Mouse (Mus musculus): ENCODE data around the gene Echdc2. TPM values are rescaled to one million over a fixed set of nuclear protein-coding genes. Genes with fewer than 3 reads are reported as not detected.

The Echdc2 gene
- 22.1 and 23.4 TPM in 2 replicates for polyA plus RNA-seq (2015; fragmentation: Nextera tagmentation; extraction: Ambion mirVana)

DNA sequence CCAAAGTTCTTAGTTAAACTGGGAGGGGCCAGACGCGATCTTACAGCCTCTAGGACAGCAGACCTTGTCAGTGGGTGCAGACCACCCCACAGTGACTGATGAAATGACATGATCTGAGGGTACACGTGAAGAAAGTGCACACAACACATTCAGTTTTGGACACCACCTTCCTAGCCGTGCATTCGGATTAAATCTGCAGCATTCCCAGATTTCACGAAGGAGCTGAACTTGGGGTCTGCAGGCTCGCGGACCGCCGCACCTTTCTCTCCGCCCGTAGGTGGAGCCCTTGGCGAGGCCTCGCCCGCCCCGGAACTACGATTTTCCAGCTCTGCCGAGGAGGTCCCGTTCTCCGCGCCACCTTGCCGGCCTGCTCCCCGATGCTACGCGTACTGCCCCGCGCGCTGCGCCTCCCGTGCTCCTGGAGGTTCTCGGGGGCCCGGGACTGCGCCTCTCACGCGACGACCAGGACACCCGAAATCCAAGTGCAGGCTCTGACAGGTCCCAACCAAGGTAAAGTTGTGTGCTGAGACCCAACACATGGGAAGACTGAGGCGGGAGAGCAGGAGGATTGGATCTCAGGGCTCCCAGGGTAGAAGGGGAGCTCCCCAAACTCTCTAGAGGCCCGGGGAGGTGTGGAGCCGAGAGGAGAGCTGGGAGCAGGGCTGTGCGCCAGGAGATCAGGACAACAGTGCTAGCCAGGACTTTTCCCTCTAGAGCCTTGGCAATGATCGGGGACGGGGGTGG lies at the start of gene Echdc2:
TSS of gene Echdc2 (plus strand) at position 286 of the 744 bp plus-strand sequence.
- ATAC-seq (ENCODE audit: low FRiP score, low TSS enrichment) (peak; percentile 53; the same call in 1 of the 2 replicates), DNase-seq (ENCODE audit: low spot score) (peak; percentile 74)
- Histone ChIP-seq H3K4me3 (ENCODE audit: low read depth, low read length) (peak within 1 kb of the TSS; percentile 57), H3K27me3 (ENCODE audit: control insufficient read depth, insufficient read depth, low read length) (no peaks in the 10 kb centered on the region), H3K9me3 (ENCODE audit: control insufficient read depth, low read length) (no peaks in the 10 kb centered on the region), H3K27ac (replicated peaks) (no peak within 1 kb of the TSS), H3K9ac (ENCODE audit: low read length) (peak within 1 kb of the TSS; percentile 73), H3K36me3 (ENCODE audit: control insufficient read depth, insufficient read depth, low read length) (no peaks in the 10 kb centered on the region), H3K4me2 (replicated peaks; ENCODE audit: low read depth) (peak within 1 kb of the TSS; percentile 95), H3K4me1 (replicated peaks; ENCODE audit: control insufficient read depth, insufficient read depth) (no peaks in the 10 kb centered on the region)
- peak; percentile 65 for TF ChIP-seq CTCF (IDR thresholded peaks at IDR 0.05; ENCODE audit: low read depth)
- no peak for TF ChIP-seq EP300 (optimal IDR thresholded peaks at IDR 0.05)
- WGBS = under 1% methylated on average over 43 of the region's 43 CpGs

DNA sequence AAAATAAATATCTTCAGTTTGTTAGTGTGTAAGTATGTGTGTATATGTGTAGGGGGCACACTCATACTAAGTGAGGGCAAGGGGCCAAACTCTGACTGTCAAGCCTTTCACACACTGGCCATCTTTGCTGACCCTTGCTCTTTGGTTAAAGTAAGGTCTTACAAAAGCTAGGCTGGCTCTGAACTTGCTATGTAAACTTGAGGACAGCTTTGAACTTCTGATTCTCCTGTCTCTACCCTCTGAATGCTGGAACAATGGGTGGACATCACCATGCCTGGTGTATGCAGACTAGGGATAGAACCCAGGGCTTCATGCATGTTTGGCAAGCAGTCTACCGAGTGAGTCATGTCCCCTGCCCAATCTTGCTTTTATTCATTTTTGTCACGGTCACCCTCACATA lies 48.8 kb upstream of the Echdc2 start:
- Histone ChIP-seq H3K36me3 (ENCODE audit: control insufficient read depth, insufficient read depth, low read length) (no peaks in the 10 kb centered on the region), H3K4me3 (ENCODE audit: low read depth, low read length) (no peak overlapping the region), H3K27ac (replicated peaks) (no peak overlapping the region), H3K4me1 (replicated peaks; ENCODE audit: control insufficient read depth, insufficient read depth) (no peaks in the 10 kb centered on the region), H3K9ac (ENCODE audit: low read length) (no peak overlapping the region), H3K9me3 (ENCODE audit: control insufficient read depth, low read length) (no peaks in the 10 kb centered on the region), H3K27me3 (ENCODE audit: control insufficient read depth, insufficient read depth, low read length) (no peaks in the 10 kb centered on the region), H3K4me2 (replicated peaks; ENCODE audit: low read depth) (no peak overlapping the region)
- ATAC-seq (ENCODE audit: low FRiP score, low TSS enrichment) (no peak), DNase-seq (ENCODE audit: low spot score) (no peak)
- WGBS = 76% methylated on average over 2 of the region's 2 CpGs
- no peak for TF ChIP-seq EP300 (optimal IDR thresholded peaks at IDR 0.05)
- no peak for TF ChIP-seq CTCF (IDR thresholded peaks at IDR 0.05; ENCODE audit: low read depth)

DNA sequence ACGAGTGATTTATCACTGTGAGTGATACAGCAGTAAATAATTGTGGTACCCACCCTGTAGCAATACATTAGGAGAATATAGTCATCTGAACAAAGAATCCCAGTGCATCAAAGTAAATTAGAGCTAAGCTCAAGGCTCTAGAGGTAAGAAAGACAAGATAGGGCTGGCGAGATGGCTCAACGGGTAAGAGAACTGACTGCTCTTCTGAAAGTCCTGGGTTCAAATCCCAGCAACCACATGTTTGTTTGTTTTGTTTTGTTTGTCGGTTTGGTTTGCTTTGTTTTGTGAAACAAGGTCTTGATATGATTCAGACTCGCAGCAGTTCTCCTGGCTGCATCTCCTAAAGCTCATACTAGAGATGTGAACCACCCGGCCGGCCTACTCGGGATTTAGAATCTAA lies 47.7 kb upstream of the Echdc2 start:
- Histone ChIP-seq H3K4me2 (replicated peaks; ENCODE audit: low read depth) (no peak overlapping the region), H3K9ac (ENCODE audit: low read length) (no peak overlapping the region), H3K27ac (replicated peaks) (no peak overlapping the region), H3K4me3 (ENCODE audit: low read depth, low read length) (no peak overlapping the region), H3K27me3 (ENCODE audit: control insufficient read depth, insufficient read depth, low read length) (no peaks in the 10 kb centered on the region), H3K4me1 (replicated peaks; ENCODE audit: control insufficient read depth, insufficient read depth) (no peaks in the 10 kb centered on the region), H3K36me3 (ENCODE audit: control insufficient read depth, insufficient read depth, low read length) (no peaks in the 10 kb centered on the region), H3K9me3 (ENCODE audit: control insufficient read depth, low read length) (no peaks in the 10 kb centered on the region)
- TF ChIP-seq CTCF (IDR thresholded peaks at IDR 0.05; ENCODE audit: low read depth) (no peak), EP300 (optimal IDR thresholded peaks at IDR 0.05) (no peak)
- 87% methylated on average over 8 of the region's 8 CpGs for WGBS
- ATAC-seq (ENCODE audit: low FRiP score, low TSS enrichment) (no peak), DNase-seq (ENCODE audit: low spot score) (no peak)

DNA sequence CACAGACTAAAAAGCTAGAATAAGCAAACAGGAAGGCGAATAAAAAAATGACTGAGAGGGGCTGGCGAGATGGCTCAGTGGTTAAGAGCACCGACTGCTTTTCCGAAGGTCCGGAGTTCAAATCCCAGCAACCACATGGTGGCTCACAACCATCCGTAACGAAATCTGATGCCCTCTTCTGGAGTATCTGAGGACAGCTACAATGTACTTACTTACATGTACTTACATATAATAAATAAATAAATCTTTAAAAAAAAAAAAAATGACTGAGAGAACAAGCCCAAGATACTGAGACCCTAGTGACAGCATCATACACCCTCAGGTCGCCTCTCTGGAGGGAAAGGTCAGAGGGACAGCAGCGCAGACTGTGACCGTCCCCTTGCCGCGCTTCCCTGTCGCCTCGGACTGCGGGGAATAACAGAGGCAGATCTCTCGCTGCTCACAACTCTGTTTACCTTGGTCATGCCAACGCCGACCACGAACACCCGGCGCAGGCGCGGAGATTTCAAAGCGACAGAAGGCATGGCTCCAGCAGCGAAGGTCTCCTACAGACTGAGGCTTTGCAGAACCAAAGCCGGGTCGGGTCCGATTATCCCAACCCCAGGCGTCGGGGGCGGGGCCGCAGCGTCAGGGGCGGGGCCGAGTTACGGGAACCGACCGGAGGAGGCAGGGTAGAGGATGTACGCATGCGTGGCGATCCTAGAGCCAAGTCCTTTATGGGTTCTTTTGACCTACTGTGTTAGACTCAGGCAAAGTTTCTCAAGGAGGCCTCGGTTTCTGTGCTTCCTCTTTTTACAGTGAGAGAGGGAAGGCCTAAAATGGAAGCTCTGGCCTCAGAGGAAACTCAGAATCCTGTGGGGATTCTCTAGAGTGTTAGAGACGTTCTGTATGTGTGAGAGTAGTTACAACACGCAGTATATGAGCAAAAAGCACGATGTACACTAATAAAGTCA lies 47.0 kb upstream of the Echdc2 start:
- Histone ChIP-seq H3K27me3 (ENCODE audit: control insufficient read depth, insufficient read depth, low read length) (no peaks in the 10 kb centered on the region), H3K36me3 (ENCODE audit: control insufficient read depth, insufficient read depth, low read length) (no peaks in the 10 kb centered on the region), H3K4me2 (replicated peaks; ENCODE audit: low read depth) (peak overlapping the region; percentile 69), H3K4me3 (ENCODE audit: low read depth, low read length) (peak overlapping the region; percentile 58), H3K27ac (replicated peaks) (peak overlapping the region; percentile 69), H3K4me1 (replicated peaks; ENCODE audit: control insufficient read depth, insufficient read depth) (no peaks in the 10 kb centered on the region), H3K9ac (ENCODE audit: low read length) (peak overlapping the region; percentile 65), H3K9me3 (ENCODE audit: control insufficient read depth, low read length) (no peaks in the 10 kb centered on the region)
- TF ChIP-seq EP300 (optimal IDR thresholded peaks at IDR 0.05) (no peak), CTCF (IDR thresholded peaks at IDR 0.05; ENCODE audit: low read depth) (no peak; the same call in 1 of the 2 replicates)
- ATAC-seq (ENCODE audit: low FRiP score, low TSS enrichment) (peak; percentile 94), DNase-seq (ENCODE audit: low spot score) (peak; percentile 94)
- 13% methylated on average over 43 of the region's 45 CpGs for WGBS

DNA sequence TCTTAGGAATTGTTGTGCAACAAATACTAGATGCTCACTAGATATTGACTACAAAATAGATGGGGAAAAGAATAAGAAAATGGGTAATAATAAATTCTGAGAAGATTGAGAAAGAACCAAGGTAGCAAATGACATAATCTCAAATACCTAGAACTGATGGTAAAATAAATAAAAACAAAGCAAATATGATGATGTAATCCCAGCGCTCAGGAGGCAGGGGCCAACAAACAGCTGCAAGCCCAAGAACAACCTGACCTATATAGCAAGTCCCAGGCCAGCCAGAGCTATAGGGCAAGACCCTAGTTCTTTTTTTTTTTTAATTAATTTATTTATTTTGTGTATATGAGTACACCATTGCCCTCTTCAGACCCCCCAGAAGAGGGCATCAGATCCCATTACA lies 41.1 kb upstream of the Echdc2 start:
- DNase-seq (ENCODE audit: low spot score) (no peak), ATAC-seq (ENCODE audit: low FRiP score, low TSS enrichment) (no peak)
- Histone ChIP-seq H3K9ac (ENCODE audit: low read length) (no peak overlapping the region), H3K27me3 (ENCODE audit: control insufficient read depth, insufficient read depth, low read length) (no peaks in the 10 kb centered on the region), H3K4me2 (replicated peaks; ENCODE audit: low read depth) (no peak overlapping the region), H3K4me3 (ENCODE audit: low read depth, low read length) (no peak overlapping the region), H3K4me1 (replicated peaks; ENCODE audit: control insufficient read depth, insufficient read depth) (no peaks in the 10 kb centered on the region), H3K36me3 (ENCODE audit: control insufficient read depth, insufficient read depth, low read length) (no peaks in the 10 kb centered on the region), H3K27ac (replicated peaks) (no peak overlapping the region), H3K9me3 (ENCODE audit: control insufficient read depth, low read length) (no peaks in the 10 kb centered on the region)
- 78% methylated on average over 1 of the region's 1 CpGs for WGBS
- TF ChIP-seq CTCF (IDR thresholded peaks at IDR 0.05; ENCODE audit: low read depth) (no peak), EP300 (optimal IDR thresholded peaks at IDR 0.05) (no peak)

Measured in stomach, postnatal 0 days (tissue).